Mouse (Mus musculus) testis, adult 2 months (tissue): ENCODE results near the gene Dcakd. TPM values are rescaled to one million over a fixed set of nuclear protein-coding genes. Genes with fewer than 3 reads are reported as not detected.
A peak's percentile ranks its signal among the peaks of the same experiment; 100 is the strongest.

Experiments
- H3K27ac ChIP-seq: fragments of 200-500 bp; 2 replicates; pipeline ENCODE4 v1.5.1; 2012; ENCODE audit warnings: low read depth, low read length; ENCODE audit not compliant: control insufficient read depth, insufficient read depth
- H3K27me3 ChIP-seq: fragments of 200-500 bp; 2 replicates; pipeline ENCODE4 v1.6.1; 2012; ENCODE audit warnings: mild to moderate bottlenecking, low read length, moderate library complexity; ENCODE audit not compliant: control insufficient read depth, insufficient read depth
- H3K36me3 ChIP-seq: fragments of 200-500 bp; 2 replicates; pipeline ENCODE4 v1.6.1; 2012; ENCODE audit warnings: mild to moderate bottlenecking, low read length; ENCODE audit not compliant: control insufficient read depth, insufficient read depth
- H3K4me1 ChIP-seq: fragments of 200-500 bp; 2 replicates; pipeline ENCODE4 v1.6.1; 2012; ENCODE audit warnings: low read length; ENCODE audit not compliant: control insufficient read depth, insufficient read depth
- H3K4me3 ChIP-seq: fragments of 200-500 bp; 2 replicates; pipeline ENCODE4 v1.5.1; 2012; ENCODE audit warnings: low read depth, mild to moderate bottlenecking, low read length, moderate library complexity, mixed read lengths; ENCODE audit not compliant: control insufficient read depth
- CTCF ChIP-seq: fragments of 200-500 bp; IDR thresholded peaks from 2 replicates; pipeline ENCODE4 v1.5.1; 2012; ENCODE audit warnings: low read depth, mild to moderate bottlenecking, inconsistent platforms, low read length, moderate library complexity; ENCODE audit not compliant: control insufficient read depth, insufficient read depth, insufficient replicate concordance
- POLR2A ChIP-seq: fragments of 200-500 bp; IDR thresholded peaks from 2 replicates; pipeline ENCODE4 v1.6.1; 2012; ENCODE audit warnings: low read depth, mild to moderate bottlenecking, inconsistent platforms, low read length, moderate library complexity; ENCODE audit not compliant: control insufficient read depth
- polyA plus RNA-seq: library from polyadenylated mRNA; depleted of rRNA; stranded (reverse); fragments of >200 nt; gene quantifications from 2 replicates; pipeline ENCODE4 v1.2.3, GENCODE M21; 2012; rRNA removed

Gene Dcakd
- polyA plus RNA-seq, 1 experiment = 26.8 TPM

DNA sequence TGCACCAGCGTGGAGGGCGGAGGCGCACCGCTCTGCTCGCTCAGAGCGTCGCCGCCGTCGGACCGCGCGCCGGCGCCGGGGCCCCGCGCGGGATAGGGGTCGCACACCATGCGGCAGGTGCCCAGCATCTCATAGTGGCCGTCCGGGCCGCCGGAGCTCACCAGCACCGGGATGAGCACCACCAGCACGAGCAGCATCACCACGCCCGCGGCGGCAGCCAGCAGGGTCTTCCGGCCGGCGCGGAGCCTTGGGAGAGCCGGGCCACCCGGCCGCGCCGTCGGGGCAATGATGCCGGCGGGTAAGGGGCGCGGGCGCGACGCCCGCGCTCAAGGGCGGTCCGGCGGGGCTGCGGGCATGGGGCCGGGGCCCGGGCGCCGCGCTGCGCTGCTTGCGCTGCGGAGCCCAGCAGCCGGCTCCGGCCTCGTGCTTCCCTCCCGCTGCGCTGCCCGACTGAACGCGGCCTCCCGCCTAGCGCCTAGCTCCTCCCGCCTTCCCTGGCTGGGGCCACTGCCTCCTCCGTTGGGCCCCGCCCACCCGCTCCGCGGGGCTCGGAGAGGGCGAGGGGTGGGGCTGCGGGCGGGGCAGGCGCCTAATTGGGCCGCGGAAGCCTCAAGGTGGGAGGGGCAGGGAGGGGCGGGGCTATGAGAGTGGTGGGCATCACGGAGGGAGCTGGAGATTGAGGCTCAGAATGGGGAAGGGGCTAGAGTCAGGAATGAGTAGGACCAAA, 81.7 kb downstream of the Dcakd start, which contains the start of gene C1ql1:
Gene C1ql1 (minus strand): TSS at position 424 of the 727 bp plus-strand sequence.
- peaks cover 16% of the 10 kb centered on the region for H3K4me1 ChIP-seq
- H3K36me3 ChIP-seq = no peaks in the 10 kb centered on the region
- no peak within 1 kb of the TSS for H3K27ac ChIP-seq
- TF ChIP-seq CTCF = no peak
- no peak for TF ChIP-seq POLR2A
- H3K4me3 ChIP-seq = peak within 1 kb of the TSS; percentile 30
- no peaks in the 10 kb centered on the region; the same call in none of the 2 replicates for H3K27me3 ChIP-seq

DNA sequence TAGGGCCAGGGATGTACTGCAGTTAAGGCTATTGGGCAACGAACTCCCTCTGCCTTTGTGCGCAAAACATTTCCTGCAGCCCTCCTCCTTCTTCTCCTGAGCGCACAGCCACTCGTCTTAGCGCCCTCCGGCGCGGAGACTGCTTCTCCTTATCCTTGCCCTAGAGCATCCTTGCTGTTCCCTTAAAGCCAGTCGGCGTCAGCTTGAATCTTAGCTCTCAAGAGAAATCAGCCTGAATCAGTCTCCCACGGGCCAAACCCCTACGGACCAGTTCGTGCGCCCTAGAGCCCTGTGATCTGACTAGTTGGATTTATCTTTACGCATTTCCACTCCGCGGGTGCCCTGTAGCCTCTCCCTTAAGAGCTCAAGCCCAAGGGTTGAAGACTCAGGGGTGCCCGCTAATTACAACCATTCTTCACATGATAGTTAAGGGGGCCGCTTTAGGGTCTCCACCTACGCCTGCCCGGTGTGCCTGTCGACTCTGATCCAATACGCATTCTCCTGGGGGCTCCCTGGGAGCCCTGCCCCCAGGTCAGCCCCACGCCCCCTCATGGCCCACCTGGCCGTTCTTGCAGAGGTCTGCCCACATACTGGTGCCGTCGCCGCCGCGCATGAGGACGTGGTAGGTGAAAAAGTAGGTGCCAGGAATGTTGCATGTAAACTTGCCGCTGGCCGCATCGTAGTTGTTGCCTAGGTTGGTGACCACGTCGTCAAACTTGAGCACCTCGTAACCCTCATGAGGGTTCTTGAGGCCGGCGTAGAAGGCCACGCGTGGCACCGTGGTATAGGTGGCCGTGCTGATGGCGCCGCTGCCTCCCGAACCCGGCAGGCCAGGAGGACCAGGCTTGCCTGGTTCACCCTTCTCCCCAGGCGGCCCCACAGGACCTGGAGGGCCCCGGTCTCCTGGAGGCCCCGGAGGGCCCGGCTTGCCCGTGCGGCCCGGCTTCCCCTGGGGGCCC, 82.5 kb downstream of the Dcakd start:
- H3K27ac ChIP-seq = no peak overlapping the region
- peak overlapping the region; percentile 2 for H3K4me3 ChIP-seq
- H3K4me1 ChIP-seq = peaks cover 16% of the 10 kb centered on the region
- no peaks in the 10 kb centered on the region for H3K36me3 ChIP-seq
- H3K27me3 ChIP-seq = no peaks in the 10 kb centered on the region; the same call in none of the 2 replicates
- TF ChIP-seq CTCF (no peak), POLR2A (no peak)

Other genes with a start within 250 kb of the Dcakd start
- gene Gjc1, start 208.6 kb downstream of the Dcakd start, polyA plus RNA-seq = 9.9 and 10.1 TPM in 2 replicates
- 1.0 and 1.3 TPM in 2 replicates for gene Higd1b, start 192.5 kb downstream of the Dcakd start, polyA plus RNA-seq
- 72.5 and 83.8 TPM in 2 replicates for gene Eftud2, start 147.3 kb downstream of the Dcakd start, polyA plus RNA-seq
- 19.8 and 22.9 TPM in 2 replicates for gene Ccdc103, start 147.1 kb downstream of the Dcakd start, polyA plus RNA-seq
- 18.7 and 19.2 TPM in 2 replicates for gene Fam187a, start 143.2 kb downstream of the Dcakd start, polyA plus RNA-seq
- gene Gfap, start 127.4 kb downstream of the Dcakd start, polyA plus RNA-seq = 0.32 and 0.62 TPM in 2 replicates
- gene Kif18b, start 103.2 kb downstream of the Dcakd start, polyA plus RNA-seq = 25.9 and 26.7 TPM in 2 replicates
- gene C1ql1, start 81.6 kb downstream of the Dcakd start, polyA plus RNA-seq = 0.77 and 0.80 TPM in 2 replicates
- gene Nmt1, start 143 bp downstream of the Dcakd start, polyA plus RNA-seq = 97.3 and 100 TPM in 2 replicates
- 4.9 and 5.5 TPM in 2 replicates for gene Plcd3, start 73.3 kb upstream of the Dcakd start, polyA plus RNA-seq
- 5.7 and 7.2 TPM in 2 replicates for gene Acbd4, start 73.3 kb upstream of the Dcakd start, polyA plus RNA-seq
- gene Hexim1, start 87.9 kb upstream of the Dcakd start, polyA plus RNA-seq = 5.8 and 6.1 TPM in 2 replicates
- gene Hexim2, start 104.1 kb upstream of the Dcakd start, polyA plus RNA-seq = 38.8 and 53.8 TPM in 2 replicates
- 18.4 and 21.6 TPM in 2 replicates for gene Fmnl1, start 142.8 kb upstream of the Dcakd start, polyA plus RNA-seq
- 451 and 466 TPM in 2 replicates for gene 1700023F06Rik, start 180.2 kb upstream of the Dcakd start, polyA plus RNA-seq
- 142 and 168 TPM in 2 replicates for gene Spata32, start 190.1 kb upstream of the Dcakd start, polyA plus RNA-seq
- gene Map3k14, start 239.1 kb upstream of the Dcakd start, polyA plus RNA-seq = 2.4 and 5.2 TPM in 2 replicates